Mouse (Mus musculus) hindbrain, embryonic 15.5 days (tissue): Measurements from ENCODE around the gene Nsmce3. TPM values are rescaled to one million over a fixed set of nuclear protein-coding genes. Genes with fewer than 3 reads are reported as not detected.

Experiments used
- ATAC-seq: fragments of 200-750 bp; cut with Nextera tagmentation; 2 replicates; pipeline ENCODE4 v1.8.0; 2017; ENCODE audit warnings: low read depth, moderate number of reproducible peaks, moderate TSS enrichment; ENCODE audit not compliant: low FRiP score
- H3K27ac ChIP-seq: fragments of 300-500 bp; sonication (generic); replicated peaks from 2 replicates; pipeline ENCODE4 v1.5.1; 2015; ENCODE audit warnings: mild to moderate bottlenecking, inconsistent platforms
- H3K27me3 ChIP-seq: fragments of 300-500 bp; sonication (generic); 2 replicates; pipeline ENCODE4 v1.6.1; 2015; ENCODE audit warnings: control low read depth, inconsistent platforms
- H3K36me3 ChIP-seq: fragments of 300-500 bp; sonication (generic); 2 replicates; pipeline ENCODE4 v1.6.1; 2015; ENCODE audit warnings: control low read depth, inconsistent platforms
- H3K4me1 ChIP-seq: fragments of 300-500 bp; sonication (generic); replicated peaks from 2 replicates; pipeline ENCODE4 v1.6.1; 2015; ENCODE audit warnings: control low read depth, inconsistent platforms
- H3K4me2 ChIP-seq: fragments of 300-500 bp; sonication (generic); 2 replicates; pipeline ENCODE4 v1.6.1; 2015; ENCODE audit warnings: moderate library complexity, mild to moderate bottlenecking, inconsistent platforms
- H3K4me3 ChIP-seq: fragments of 300-500 bp; sonication (generic); 2 replicates; pipeline ENCODE4 v1.5.1; 2015; ENCODE audit warnings: mild to moderate bottlenecking, inconsistent platforms
- H3K9ac ChIP-seq: fragments of 300-500 bp; sonication (generic); 2 replicates; pipeline ENCODE4 v1.6.1; 2015; ENCODE audit warnings: inconsistent platforms
- H3K9me3 ChIP-seq: fragments of 300-500 bp; sonication (generic); 2 replicates; pipeline ENCODE4 v1.6.1; 2016; ENCODE audit warnings: control low read depth, inconsistent platforms
- WGBS: fragments of 180-500 bp; shearing (Covaris S2); methylation state at CpG from one replicate; pipeline ENCODE4 v1.1.7; 2015; 5-methylcytosine and 5-hydroxymethylcytosine counted together
- polyA plus RNA-seq: library from polyadenylated mRNA; unstranded; fragments of >200 nt; fragmentation: Nextera tagmentation; extraction: Ambion mirVana; gene quantifications from 2 replicates; pipeline ENCODE4 v1.2.1, GENCODE M21; 2015

Nsmce3 gene
- polyA plus RNA-seq, 1 experiment from 2014 or later: 11.5 TPM

- H3K9ac ChIP-seq: no peak overlapping the region
- no peaks in the 10 kb centered on the region for H3K9me3 ChIP-seq
- H3K4me1 ChIP-seq: 0 out of 2 replicates have a peak, but pooled peaks cover 3% of the 10 kb centered on the region
- no peaks in the 10 kb centered on the region for H3K27me3 ChIP-seq
- ATAC-seq: peak; percentile 63; the same call in 1 of the 2 replicates
- H3K4me2 ChIP-seq: no peak overlapping the region
- WGBS: 62% methylated on average over 9 of the region's 9 CpGs
- no peak overlapping the region for H3K4me3 ChIP-seq
- H3K27ac ChIP-seq: no peak overlapping the region
- H3K36me3 ChIP-seq: no peaks in the 10 kb centered on the region
Measured at GRCm38 (mm10) chr7:64889919-64890318, 17.1 kb upstream of the Nsmce3 start.

GRCm38 (mm10) chr7:64884187-64884862 is 11.5 kb upstream of the Nsmce3 start:
- no peak overlapping the region for H3K27ac ChIP-seq

DNA sequence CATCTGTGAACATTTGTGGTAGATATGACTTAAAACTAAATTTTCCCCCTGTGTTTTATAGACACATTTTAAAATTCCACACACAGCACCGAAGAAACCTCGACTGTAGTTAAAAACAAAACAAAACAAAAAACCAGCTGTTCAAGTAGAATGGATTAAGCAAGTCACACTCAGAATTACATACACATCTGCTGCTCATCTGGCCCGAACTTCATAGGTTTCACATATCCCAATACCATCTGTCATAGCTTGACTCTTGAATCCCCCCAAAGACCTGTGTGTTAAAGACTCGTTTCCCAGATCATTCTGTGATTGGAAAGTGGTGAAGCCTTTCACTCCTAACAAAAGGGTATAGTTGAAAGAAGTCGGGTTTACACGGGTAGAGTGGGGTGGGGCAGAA is 9.4 kb upstream of the Nsmce3 start:
- H3K4me3 ChIP-seq: no peak overlapping the region
- H3K4me2 ChIP-seq: no peak overlapping the region
- no peak overlapping the region for H3K9ac ChIP-seq
- no peak overlapping the region for H3K27ac ChIP-seq
- no peak for ATAC-seq
- WGBS: 71% methylated on average over 6 of the region's 6 CpGs
- H3K9me3 ChIP-seq: no peaks in the 10 kb centered on the region
- no peaks in the 10 kb centered on the region for H3K36me3 ChIP-seq
- H3K27me3 ChIP-seq: no peaks in the 10 kb centered on the region
- 0 out of 2 replicates have a peak, but pooled peaks cover 9% of the 10 kb centered on the region for H3K4me1 ChIP-seq

More at GRCm38 (mm10) chr7:64884187-64884862, 11.5 kb upstream of the Nsmce3 start:
- Histone ChIP-seq H3K9me3 (no peaks in the 10 kb centered on the region), H3K27me3 (no peaks in the 10 kb centered on the region), H3K36me3 (no peaks in the 10 kb centered on the region), H3K4me1 (0 out of 2 replicates have a peak, but pooled peaks cover 9% of the 10 kb centered on the region), H3K4me3 (no peak overlapping the region), H3K9ac (no peak overlapping the region), H3K4me2 (no peak overlapping the region)
- ATAC-seq: 0 out of 2 replicates have a peak, but pooled peaks have one; percentile 42
- WGBS: 45% methylated on average over 11 of the region's 11 CpGs

GRCm38 (mm10) chr7:64881387-64881786 is 8.6 kb upstream of the Nsmce3 start:
- Histone ChIP-seq H3K36me3 (no peaks in the 10 kb centered on the region), H3K4me2 (no peak overlapping the region), H3K4me3 (no peak overlapping the region), H3K27me3 (no peaks in the 10 kb centered on the region), H3K27ac (no peak overlapping the region), H3K4me1 (0 out of 2 replicates have a peak, but pooled peaks cover 6% of the 10 kb centered on the region), H3K9ac (no peak overlapping the region), H3K9me3 (no peaks in the 10 kb centered on the region)
- 82% methylated on average over 7 of the region's 7 CpGs for WGBS
- ATAC-seq: no peak

DNA sequence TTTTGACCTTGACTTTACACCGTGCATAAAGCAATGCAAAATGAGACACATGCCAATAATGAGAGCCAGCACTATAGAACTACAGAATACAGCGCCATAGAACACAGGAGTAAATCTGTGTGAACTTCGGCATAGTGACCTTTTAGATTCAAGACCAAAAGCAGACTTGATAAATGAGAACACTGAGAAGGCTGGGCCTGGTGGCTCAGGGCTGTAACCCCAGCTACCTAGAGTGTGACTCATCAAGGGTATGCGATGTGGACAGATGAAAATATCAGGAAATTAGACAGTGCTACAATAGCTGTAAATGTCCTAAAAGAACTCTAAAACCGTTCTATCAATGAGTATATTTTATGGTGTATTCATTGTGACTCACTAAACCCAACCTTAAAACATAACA is 7.6 kb upstream of the Nsmce3 start:
- 0 out of 2 replicates have a peak, but pooled peaks cover 6% of the 10 kb centered on the region for H3K4me1 ChIP-seq
- ATAC-seq: no peak
- 86% methylated on average over 5 of the region's 5 CpGs for WGBS
- H3K9ac ChIP-seq: no peak overlapping the region
- no peak overlapping the region for H3K4me2 ChIP-seq
- H3K27me3 ChIP-seq: no peaks in the 10 kb centered on the region
- no peaks in the 10 kb centered on the region for H3K36me3 ChIP-seq
- no peak overlapping the region for H3K27ac ChIP-seq
- no peak overlapping the region for H3K4me3 ChIP-seq
- H3K9me3 ChIP-seq: no peaks in the 10 kb centered on the region

DNA sequence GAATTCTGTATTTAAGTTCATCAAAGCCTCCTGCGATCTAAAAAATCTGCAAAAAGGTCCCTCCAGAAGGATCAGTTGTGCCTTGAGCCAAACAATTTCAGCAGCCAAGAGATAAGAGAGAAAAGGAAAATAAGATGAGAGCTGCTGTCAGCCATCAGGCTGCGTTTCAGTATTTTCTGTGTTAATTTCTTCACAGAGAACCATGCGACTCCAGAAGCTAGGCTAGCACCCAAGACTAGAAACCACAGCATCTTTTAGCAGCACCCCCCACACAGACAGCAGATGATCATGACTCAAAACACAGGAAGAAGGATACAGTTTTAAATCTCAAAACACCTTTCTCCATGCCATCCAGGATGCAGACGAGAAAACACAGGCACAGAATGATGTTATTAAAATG is 2.1 kb upstream of the Nsmce3 start:
- 84% methylated on average over 4 of the region's 4 CpGs for WGBS
- Histone ChIP-seq H3K27ac (no peak overlapping the region), H3K4me2 (no peak overlapping the region), H3K4me1 (peaks cover 22% of the 10 kb centered on the region), H3K27me3 (no peaks in the 10 kb centered on the region), H3K36me3 (no peaks in the 10 kb centered on the region), H3K9ac (no peak overlapping the region), H3K4me3 (no peak overlapping the region), H3K9me3 (no peaks in the 10 kb centered on the region)
- no peak for ATAC-seq

- peak overlapping the region; percentile 95 for H3K27ac ChIP-seq
- H3K36me3 ChIP-seq: no peaks in the 10 kb centered on the region
- peaks cover 32% of the 10 kb centered on the region for H3K4me1 ChIP-seq
- no peaks in the 10 kb centered on the region for H3K9me3 ChIP-seq
- H3K9ac ChIP-seq: no peak overlapping the region
- peak; percentile 8 for ATAC-seq
- H3K4me3 ChIP-seq: peak overlapping the region; percentile 81
- 34% methylated on average over 11 of the region's 11 CpGs for WGBS
- peak overlapping the region; percentile 91 for H3K4me2 ChIP-seq
- H3K27me3 ChIP-seq: no peaks in the 10 kb centered on the region
Measured at GRCm38 (mm10) chr7:64873266-64873665, 469 bp upstream of the Nsmce3 start.

DNA sequence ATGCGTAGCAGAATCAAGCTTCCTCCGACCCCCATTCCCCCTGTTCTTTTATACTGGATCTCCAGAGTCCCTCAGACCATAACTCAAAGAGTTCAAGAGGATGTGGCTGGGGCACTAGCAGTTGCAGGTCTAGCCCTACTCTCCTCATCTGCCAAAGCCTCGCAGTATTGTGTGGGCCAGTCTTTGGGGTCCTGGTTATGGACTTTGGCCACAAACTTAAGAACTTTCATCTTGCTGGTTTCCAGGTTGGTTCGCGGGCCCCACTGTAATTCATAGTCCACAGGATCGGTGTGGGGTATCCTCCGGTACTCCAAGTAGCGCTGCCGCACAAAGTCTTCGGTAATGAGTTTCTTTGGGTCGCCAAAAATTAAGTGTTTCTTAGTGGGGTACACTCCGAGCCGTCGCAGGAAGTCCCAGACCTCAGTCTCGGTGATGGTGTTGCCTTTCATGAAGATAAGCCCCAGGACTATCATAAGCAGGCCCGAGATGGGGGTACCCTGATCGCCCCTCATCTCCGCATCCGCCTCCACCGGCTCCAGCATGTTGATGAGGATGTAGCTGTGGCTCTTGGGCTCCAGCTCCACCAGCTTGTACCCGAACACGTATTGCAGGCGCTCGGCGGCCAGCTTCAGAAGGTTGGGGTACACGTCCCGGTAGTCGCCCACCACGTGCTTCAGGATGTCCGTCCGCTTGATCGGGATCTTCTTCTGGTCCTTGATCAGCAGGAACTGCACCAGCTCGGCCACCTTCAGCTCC is 632 bp downstream of the Nsmce3 start:
- no peaks in the 10 kb centered on the region for H3K27me3 ChIP-seq
- no peaks in the 10 kb centered on the region for H3K36me3 ChIP-seq
- H3K9ac ChIP-seq: peak overlapping the region; percentile 86
- H3K9me3 ChIP-seq: no peaks in the 10 kb centered on the region
- H3K4me2 ChIP-seq: peak overlapping the region; percentile 91
- peaks cover 32% of the 10 kb centered on the region for H3K4me1 ChIP-seq
- H3K4me3 ChIP-seq: peak overlapping the region; percentile 81
- WGBS: under 1% methylated on average over 33 of the region's 33 CpGs
- H3K27ac ChIP-seq: peak overlapping the region; percentile 95
- ATAC-seq: no peak; the same call in 1 of the 2 replicates

GRCm38 (mm10) chr7:64869549-64870065 is 3.2 kb downstream of the Nsmce3 start:
- H3K27ac ChIP-seq: no peak overlapping the region
- no peak overlapping the region for H3K9ac ChIP-seq
- no peaks in the 10 kb centered on the region for H3K9me3 ChIP-seq
- ATAC-seq: no peak
- H3K27me3 ChIP-seq: no peaks in the 10 kb centered on the region
- no peak overlapping the region for H3K4me3 ChIP-seq
- peak overlapping the region; percentile 91 for H3K4me2 ChIP-seq
- peaks cover 32% of the 10 kb centered on the region for H3K4me1 ChIP-seq
- whole genome bisulfite sequencing: 85% methylated on average over 6 of the region's 6 CpGs
- no peaks in the 10 kb centered on the region for H3K36me3 ChIP-seq

DNA sequence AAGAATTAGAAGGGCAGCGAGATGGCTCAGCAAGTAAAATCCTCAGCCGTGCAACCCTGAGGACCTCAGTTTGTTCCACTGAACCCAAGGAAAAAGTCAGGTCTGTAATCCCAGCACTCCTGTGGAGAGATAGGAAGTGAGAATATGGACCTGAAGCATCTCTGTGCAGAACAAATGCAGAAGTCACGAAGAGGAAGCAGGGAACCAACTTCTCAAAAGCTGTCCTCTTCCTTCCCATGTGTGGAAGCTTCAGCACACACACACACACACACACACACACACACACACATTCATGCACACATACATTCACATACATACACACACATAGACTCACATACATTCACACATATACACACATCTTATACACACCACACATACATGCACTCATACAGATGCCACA is 9.3 kb downstream of the Nsmce3 start:
- H3K9me3 ChIP-seq: no peaks in the 10 kb centered on the region
- H3K4me1 ChIP-seq: no peaks in the 10 kb centered on the region
- H3K4me3 ChIP-seq: no peak overlapping the region
- H3K27ac ChIP-seq: no peak overlapping the region
- H3K9ac ChIP-seq: no peak overlapping the region
- no peak overlapping the region for H3K4me2 ChIP-seq
- 86% methylated on average over 3 of the region's 3 CpGs for WGBS
- no peaks in the 10 kb centered on the region for H3K27me3 ChIP-seq
- no peak for ATAC-seq
- H3K36me3 ChIP-seq: no peaks in the 10 kb centered on the region

- Histone ChIP-seq H3K9me3 (no peaks in the 10 kb centered on the region), H3K4me1 (no peaks in the 10 kb centered on the region), H3K4me3 (no peak overlapping the region), H3K27ac (no peak overlapping the region), H3K27me3 (no peaks in the 10 kb centered on the region), H3K36me3 (no peaks in the 10 kb centered on the region), H3K9ac (no peak overlapping the region), H3K4me2 (no peak overlapping the region)
- WGBS: 75% methylated on average over 3 of the region's 3 CpGs
- no peak for ATAC-seq
Measured at GRCm38 (mm10) chr7:64862978-64863377, 9.8 kb downstream of the Nsmce3 start.

GRCm38 (mm10) chr7:64856526-64857082 is 16.2 kb downstream of the Nsmce3 start:
- no peak for ATAC-seq
- Histone ChIP-seq H3K36me3 (no peaks in the 10 kb centered on the region), H3K4me2 (peak overlapping the region; percentile 42), H3K9ac (no peak overlapping the region), H3K4me3 (no peak overlapping the region), H3K27ac (peak overlapping the region; percentile 66; the same call in 1 of the 2 replicates), H3K27me3 (no peaks in the 10 kb centered on the region), H3K9me3 (no peaks in the 10 kb centered on the region), H3K4me1 (peaks cover 14% of the 10 kb centered on the region)
- WGBS: 52% methylated on average over 12 of the region's 12 CpGs
